Mouse (Mus musculus): ENCODE results near the gene Flrt1. TPM values are rescaled to one million over a fixed set of nuclear protein-coding genes. Genes with fewer than 3 reads are reported as not detected.

Flrt1 gene
- polyA plus RNA-seq, 1 experiment from 2014 or later: 13.3 TPM

GRCm38 (mm10) chr19:7136016-7136415 is 30.5 kb upstream of the Flrt1 start:
- Histone ChIP-seq H3K27ac (ENCODE audit: low read depth, low read length) (peak overlapping the region; percentile 36), H3K4me1 (ENCODE audit: control insufficient read depth, insufficient read depth, low read length) (peaks cover 68% of the 10 kb centered on the region), H3K9ac (replicated peaks; ENCODE audit: low read depth, low read length) (no peak overlapping the region), H3K9me3 (ENCODE audit: control insufficient read depth, low read length) (no peaks in the 10 kb centered on the region), H3K4me3 (ENCODE audit: low read depth, low read length) (no peak overlapping the region), H3K27me3 (ENCODE audit: control insufficient read depth, insufficient read depth, low read length) (no peaks in the 10 kb centered on the region), H3K36me3 (ENCODE audit: control insufficient read depth, insufficient read depth, low read length) (no peaks in the 10 kb centered on the region), H3K4me2 (ENCODE audit: low read depth, low read length) (0 out of 2 replicates have a peak overlapping the region, but pooled peaks have one; percentile 3)
- 2% methylated on average over 9 of the region's 9 CpGs for WGBS
- ATAC-seq (ENCODE audit: low read depth): peak; percentile 41; the same call in 1 of the 2 replicates

- no peaks in the 10 kb centered on the region for H3K27me3 ChIP-seq (ENCODE audit: control insufficient read depth, insufficient read depth, low read length)
- H3K36me3 ChIP-seq (ENCODE audit: control insufficient read depth, insufficient read depth, low read length): no peaks in the 10 kb centered on the region
- peak overlapping the region; percentile 36 for H3K27ac ChIP-seq (ENCODE audit: low read depth, low read length)
- no peak overlapping the region for H3K4me3 ChIP-seq (ENCODE audit: low read depth, low read length)
- H3K9me3 ChIP-seq (ENCODE audit: control insufficient read depth, low read length): no peaks in the 10 kb centered on the region
- peak; percentile 64; the same call in 1 of the 2 replicates for ATAC-seq (ENCODE audit: low read depth)
- H3K4me1 ChIP-seq (ENCODE audit: control insufficient read depth, insufficient read depth, low read length): peaks cover 64% of the 10 kb centered on the region
- 0 out of 2 replicates have a peak overlapping the region, but pooled peaks have one; percentile 3 for H3K4me2 ChIP-seq (ENCODE audit: low read depth, low read length)
- H3K9ac ChIP-seq (replicated peaks; ENCODE audit: low read depth, low read length): no peak overlapping the region
- under 1% methylated on average over 9 of the region's 9 CpGs for whole genome bisulfite sequencing
These were observed 30.0 kb upstream of the Flrt1 start for GRCm38 (mm10) chr19:7135525-7135924.

- H3K9ac ChIP-seq (replicated peaks; ENCODE audit: low read depth, low read length): no peak overlapping the region
- WGBS: 12% methylated on average over 17 of the region's 17 CpGs
- ATAC-seq (ENCODE audit: low read depth): peak; percentile 42
- H3K4me2 ChIP-seq (ENCODE audit: low read depth, low read length): no peak overlapping the region
- H3K4me1 ChIP-seq (ENCODE audit: control insufficient read depth, insufficient read depth, low read length): peaks cover 58% of the 10 kb centered on the region
- H3K27me3 ChIP-seq (ENCODE audit: control insufficient read depth, insufficient read depth, low read length): no peaks in the 10 kb centered on the region
- no peak overlapping the region for H3K4me3 ChIP-seq (ENCODE audit: low read depth, low read length)
- peak overlapping the region; percentile 36 for H3K27ac ChIP-seq (ENCODE audit: low read depth, low read length)
- H3K36me3 ChIP-seq (ENCODE audit: control insufficient read depth, insufficient read depth, low read length): no peaks in the 10 kb centered on the region
- H3K9me3 ChIP-seq (ENCODE audit: control insufficient read depth, low read length): no peaks in the 10 kb centered on the region
These were observed 29.1 kb upstream of the Flrt1 start for GRCm38 (mm10) chr19:7134631-7135091.

- H3K4me2 ChIP-seq (ENCODE audit: low read depth, low read length): no peak overlapping the region
- no peaks in the 10 kb centered on the region for H3K9me3 ChIP-seq (ENCODE audit: control insufficient read depth, low read length)
- no peak for ATAC-seq (ENCODE audit: low read depth)
- H3K36me3 ChIP-seq (ENCODE audit: control insufficient read depth, insufficient read depth, low read length): no peaks in the 10 kb centered on the region
- no peak overlapping the region for H3K27ac ChIP-seq (ENCODE audit: low read depth, low read length)
- H3K27me3 ChIP-seq (ENCODE audit: control insufficient read depth, insufficient read depth, low read length): no peaks in the 10 kb centered on the region
- WGBS: 69% methylated on average over 9 of the region's 9 CpGs
- H3K4me1 ChIP-seq (ENCODE audit: control insufficient read depth, insufficient read depth, low read length): peaks cover 53% of the 10 kb centered on the region
- H3K4me3 ChIP-seq (ENCODE audit: low read depth, low read length): no peak overlapping the region
- H3K9ac ChIP-seq (replicated peaks; ENCODE audit: low read depth, low read length): no peak overlapping the region
These were observed 27.9 kb upstream of the Flrt1 start for GRCm38 (mm10) chr19:7133436-7133835.

- H3K36me3 ChIP-seq (ENCODE audit: control insufficient read depth, insufficient read depth, low read length): no peaks in the 10 kb centered on the region
- peaks cover 22% of the 10 kb centered on the region for H3K4me1 ChIP-seq (ENCODE audit: control insufficient read depth, insufficient read depth, low read length)
- H3K27ac ChIP-seq (ENCODE audit: low read depth, low read length): no peak overlapping the region
- H3K4me3 ChIP-seq (ENCODE audit: low read depth, low read length): no peak overlapping the region
- no peak for ATAC-seq (ENCODE audit: low read depth)
- no peak overlapping the region for H3K4me2 ChIP-seq (ENCODE audit: low read depth, low read length)
- 67% methylated on average over 11 of the region's 11 CpGs for WGBS
- H3K27me3 ChIP-seq (ENCODE audit: control insufficient read depth, insufficient read depth, low read length): no peaks in the 10 kb centered on the region
- H3K9me3 ChIP-seq (ENCODE audit: control insufficient read depth, low read length): no peaks in the 10 kb centered on the region
- no peak overlapping the region for H3K9ac ChIP-seq (replicated peaks; ENCODE audit: low read depth, low read length)
These were observed 24.8 kb upstream of the Flrt1 start for GRCm38 (mm10) chr19:7130317-7130716.

GRCm38 (mm10) chr19:7128551-7129475 is 23.3 kb upstream of the Flrt1 start:
- Histone ChIP-seq H3K4me2 (ENCODE audit: low read depth, low read length) (no peak overlapping the region), H3K9me3 (ENCODE audit: control insufficient read depth, low read length) (no peaks in the 10 kb centered on the region), H3K9ac (replicated peaks; ENCODE audit: low read depth, low read length) (0 out of 2 replicates have a peak overlapping the region, but pooled peaks have one; percentile 28), H3K36me3 (ENCODE audit: control insufficient read depth, insufficient read depth, low read length) (no peaks in the 10 kb centered on the region), H3K27ac (ENCODE audit: low read depth, low read length) (no peak overlapping the region), H3K4me1 (ENCODE audit: control insufficient read depth, insufficient read depth, low read length) (peaks cover 7% of the 10 kb centered on the region), H3K27me3 (ENCODE audit: control insufficient read depth, insufficient read depth, low read length) (no peaks in the 10 kb centered on the region), H3K4me3 (ENCODE audit: low read depth, low read length) (no peak overlapping the region)
- ATAC-seq (ENCODE audit: low read depth): 0 out of 2 replicates have a peak, but pooled peaks have one; percentile 16
- WGBS: 52% methylated on average over 19 of the region's 19 CpGs

- ATAC-seq (ENCODE audit: low read depth): no peak
- Histone ChIP-seq H3K36me3 (ENCODE audit: control insufficient read depth, insufficient read depth, low read length) (no peaks in the 10 kb centered on the region), H3K4me1 (ENCODE audit: control insufficient read depth, insufficient read depth, low read length) (peaks cover 13% of the 10 kb centered on the region), H3K4me2 (ENCODE audit: low read depth, low read length) (no peak overlapping the region), H3K4me3 (ENCODE audit: low read depth, low read length) (no peak overlapping the region), H3K27ac (ENCODE audit: low read depth, low read length) (no peak overlapping the region), H3K9ac (replicated peaks; ENCODE audit: low read depth, low read length) (no peak overlapping the region), H3K27me3 (ENCODE audit: control insufficient read depth, insufficient read depth, low read length) (no peaks in the 10 kb centered on the region), H3K9me3 (ENCODE audit: control insufficient read depth, low read length) (no peaks in the 10 kb centered on the region)
- 65% methylated on average over 2 of the region's 2 CpGs for WGBS
These were observed 21.4 kb upstream of the Flrt1 start for GRCm38 (mm10) chr19:7126933-7127332.

GRCm38 (mm10) chr19:7126209-7126608 is 20.7 kb upstream of the Flrt1 start:
- Histone ChIP-seq H3K27ac (ENCODE audit: low read depth, low read length) (no peak overlapping the region), H3K4me1 (ENCODE audit: control insufficient read depth, insufficient read depth, low read length) (peaks cover 14% of the 10 kb centered on the region), H3K9me3 (ENCODE audit: control insufficient read depth, low read length) (no peaks in the 10 kb centered on the region), H3K36me3 (ENCODE audit: control insufficient read depth, insufficient read depth, low read length) (no peaks in the 10 kb centered on the region), H3K4me2 (ENCODE audit: low read depth, low read length) (no peak overlapping the region), H3K9ac (replicated peaks; ENCODE audit: low read depth, low read length) (no peak overlapping the region), H3K27me3 (ENCODE audit: control insufficient read depth, insufficient read depth, low read length) (no peaks in the 10 kb centered on the region), H3K4me3 (ENCODE audit: low read depth, low read length) (no peak overlapping the region)
- ATAC-seq (ENCODE audit: low read depth): no peak
- 88% methylated on average over 1 of the region's 1 CpGs for WGBS

GRCm38 (mm10) chr19:7125526-7126156 is 20.1 kb upstream of the Flrt1 start:
- no peak for ATAC-seq (ENCODE audit: low read depth)
- 92% methylated on average over 4 of the region's 4 CpGs for WGBS
- no peak overlapping the region for H3K9ac ChIP-seq (replicated peaks; ENCODE audit: low read depth, low read length)
- H3K27me3 ChIP-seq (ENCODE audit: control insufficient read depth, insufficient read depth, low read length): no peaks in the 10 kb centered on the region
- H3K27ac ChIP-seq (ENCODE audit: low read depth, low read length): no peak overlapping the region
- no peak overlapping the region for H3K4me3 ChIP-seq (ENCODE audit: low read depth, low read length)
- H3K9me3 ChIP-seq (ENCODE audit: control insufficient read depth, low read length): no peaks in the 10 kb centered on the region
- no peaks in the 10 kb centered on the region for H3K36me3 ChIP-seq (ENCODE audit: control insufficient read depth, insufficient read depth, low read length)
- peaks cover 14% of the 10 kb centered on the region for H3K4me1 ChIP-seq (ENCODE audit: control insufficient read depth, insufficient read depth, low read length)
- H3K4me2 ChIP-seq (ENCODE audit: low read depth, low read length): no peak overlapping the region
